In genomic region chr4:137185001-137185400, GRCm38 (mm10) we compare ENCODE assay signal across 22 mouse cellular contexts.
DNase-seq lines count a peak whose midpoint lies in the region; ATAC-seq lines count a peak whose summit lies in the region.
"Had no signal": no experiment of that assay in that cellular context is flagged by ENCODE, and none has a peak within 500 bp of the region (broad histone marks: within the 10 kb centered on the region; RNA-seq: fewer than 3 reads in every experiment).

No protein-coding gene starts in this region.

- H3K27ac ChIP-seq in forebrain, embryonic 10.5 days, result peak overlapping the region; percentile 66
- H3K27ac ChIP-seq in forebrain, embryonic 12.5 days, result no peak overlapping the region
- H3K27ac ChIP-seq in midbrain, embryonic 10.5 days (replicated peaks), result peak overlapping the region; percentile 74
- no peak overlapping the region for H3K27ac ChIP-seq in midbrain, embryonic 14.5 days (replicated peaks; ENCODE audit: low read depth, low read length)
- H3K27ac ChIP-seq: embryonic facial prominence, embryonic 12.5 days; forebrain, embryonic 13.5 days; heart, adult 2 months; heart, embryonic 13.5 days; hindbrain, embryonic 12.5 days; hindbrain, postnatal 0 days; intestine, embryonic 15.5 days had no signal

- no peak overlapping the region for H3K4me2 ChIP-seq in forebrain, embryonic 12.5 days
- H3K4me2 ChIP-seq in midbrain, embryonic 14.5 days (ENCODE audit: low read length), result no peak overlapping the region
- H3K4me2 ChIP-seq: embryonic facial prominence, embryonic 12.5 days; forebrain, embryonic 13.5 days; heart, embryonic 13.5 days; hindbrain, embryonic 12.5 days; intestine, embryonic 15.5 days had no signal

- H3K36me3 ChIP-seq in forebrain, embryonic 10.5 days (replicated peaks), result no peaks in the 10 kb centered on the region
- no peaks in the 10 kb centered on the region for H3K36me3 ChIP-seq in forebrain, embryonic 12.5 days (replicated peaks)
- no peaks in the 10 kb centered on the region for H3K36me3 ChIP-seq in midbrain, embryonic 10.5 days
- no peaks in the 10 kb centered on the region for H3K36me3 ChIP-seq in midbrain, embryonic 14.5 days (ENCODE audit: control insufficient read depth, insufficient read depth, low read length)
- H3K36me3 ChIP-seq: embryonic facial prominence, embryonic 12.5 days; heart, embryonic 13.5 days; hindbrain, embryonic 12.5 days; intestine, embryonic 15.5 days had no signal

- H3K9me3 ChIP-seq in forebrain, embryonic 10.5 days, result no peaks in the 10 kb centered on the region
- H3K9me3 ChIP-seq in forebrain, embryonic 12.5 days, result no peaks in the 10 kb centered on the region
- no peaks in the 10 kb centered on the region for H3K9me3 ChIP-seq in midbrain, embryonic 10.5 days (replicated peaks)
- H3K9me3 ChIP-seq in midbrain, embryonic 14.5 days (ENCODE audit: control insufficient read depth, low read length), result no peaks in the 10 kb centered on the region
- H3K9me3 ChIP-seq: embryonic facial prominence, embryonic 12.5 days; forebrain, embryonic 13.5 days; heart, embryonic 13.5 days; hindbrain, embryonic 12.5 days; intestine, embryonic 15.5 days had no signal

- no peak overlapping the region for H3K9ac ChIP-seq in forebrain, embryonic 12.5 days
- H3K9ac ChIP-seq in midbrain, embryonic 14.5 days (replicated peaks; ENCODE audit: low read length), result no peak overlapping the region
- H3K9ac ChIP-seq: embryonic facial prominence, embryonic 12.5 days; forebrain, embryonic 13.5 days; forebrain, postnatal 0 days; heart, embryonic 13.5 days; hindbrain, embryonic 12.5 days; intestine, embryonic 15.5 days had no signal

- DNase-seq in forebrain, embryonic 10.5 days (ENCODE audit: extremely low spot score, low spot score), result no peak
- no peak for DNase-seq in midbrain, embryonic 10.5 days (ENCODE audit: low spot score)
- no peak for DNase-seq in midbrain, embryonic 14.5 days
- DNase-seq in adrenal gland, postnatal 10 days, result peak; percentile 43
- peak; percentile 48 for DNase-seq in adrenal gland, postnatal 14 days
- no peak for DNase-seq in spleen, adult 18-20 months
- DNase-seq: cerebellum, adult 11 months; cerebellum, adult 8-10 months; cerebellum, postnatal 14 days; embryo, embryonic 11 days; forebrain, postnatal 0 days; gastrocnemius, postnatal 14 days; heart, adult 2 months; heart, postnatal 36 days had no signal

- WGBS in forebrain, embryonic 10.5 days, result 86% methylated on average over 4 of the region's 4 CpGs
- WGBS in forebrain, embryonic 12.5 days, result 90% methylated on average over 4 of the region's 4 CpGs
- WGBS in midbrain, embryonic 10.5 days, result 90% methylated on average over 4 of the region's 4 CpGs
- 89% methylated on average over 4 of the region's 4 CpGs for WGBS in midbrain, embryonic 14.5 days

- peaks cover 18% of the 10 kb centered on the region for H3K4me1 ChIP-seq in forebrain, embryonic 10.5 days
- peaks cover 7% of the 10 kb centered on the region for H3K4me1 ChIP-seq in forebrain, embryonic 12.5 days
- H3K4me1 ChIP-seq in midbrain, embryonic 10.5 days, result peaks cover 26% of the 10 kb centered on the region
- peaks cover 7% of the 10 kb centered on the region; the same call in 1 of the 2 replicates for H3K4me1 ChIP-seq in midbrain, embryonic 14.5 days (ENCODE audit: control insufficient read depth, insufficient read depth, low read length)
- H3K4me1 ChIP-seq: forebrain, embryonic 13.5 days had no signal

- ATAC-seq in forebrain, embryonic 12.5 days (ENCODE audit: low FRiP score), result no peak
- no peak for ATAC-seq in midbrain, embryonic 14.5 days (ENCODE audit: low FRiP score, low TSS enrichment)
- no peak for ATAC-seq in activated CD4-positive, CD25-positive, alpha-beta regulatory T cell, adult 4 months
- ATAC-seq: forebrain, embryonic 13.5 days; forebrain, postnatal 0 days; hindbrain, postnatal 0 days; intestine, embryonic 15.5 days had no signal

- peaks cover 7% of the 10 kb centered on the region; the same call in 1 of the 2 replicates for H3K27me3 ChIP-seq in forebrain, embryonic 10.5 days (ENCODE audit: poor library complexity, severe bottlenecking)
- H3K27me3 ChIP-seq in forebrain, embryonic 12.5 days, result no peaks in the 10 kb centered on the region; the same call in 1 of the 2 replicates
- H3K27me3 ChIP-seq in midbrain, embryonic 10.5 days (ENCODE audit: low read depth, poor library complexity, severe bottlenecking), result peaks cover 19% of the 10 kb centered on the region
- H3K27me3 ChIP-seq in midbrain, embryonic 14.5 days (ENCODE audit: control insufficient read depth, insufficient read depth, low read length), result no peaks in the 10 kb centered on the region
- H3K27me3 ChIP-seq: forebrain, embryonic 13.5 days; heart, embryonic 13.5 days; intestine, embryonic 15.5 days had no signal

- no peak overlapping the region for H3K4me3 ChIP-seq in forebrain, embryonic 10.5 days
- no peak overlapping the region for H3K4me3 ChIP-seq in forebrain, embryonic 12.5 days (replicated peaks)
- no peak overlapping the region for H3K4me3 ChIP-seq in midbrain, embryonic 10.5 days
- H3K4me3 ChIP-seq in midbrain, embryonic 14.5 days (replicated peaks; ENCODE audit: low read depth, low read length), result no peak overlapping the region
- H3K4me3 ChIP-seq: embryonic facial prominence, embryonic 12.5 days; forebrain, embryonic 13.5 days; heart, adult 2 months; heart, embryonic 13.5 days; hindbrain, embryonic 12.5 days; intestine, embryonic 15.5 days had no signal

Comparison
In these comparisons a context has a peak if more than half of its experiments do, and no peak if none do; other contexts are left out.
1. H3K27ac ChIP-seq: peak in forebrain, embryonic 10.5 days (single experiment) and midbrain, embryonic 10.5 days (single experiment); none in forebrain, embryonic 12.5 days (single experiment) and midbrain, embryonic 14.5 days (single experiment).
2. DNase-seq: peak in adrenal gland, postnatal 10 days (single experiment) and adrenal gland, postnatal 14 days (single experiment); none in forebrain, embryonic 10.5 days (single experiment), midbrain, embryonic 10.5 days (single experiment), midbrain, embryonic 14.5 days (single experiment) and spleen, adult 18-20 months (0 of 2).